Mouse (Mus musculus) brain, embryonic 14.5 days (tissue): Measurements from ENCODE around the gene Grip1.

ENCODE experiments used
- CTCF ChIP-seq: fragments of 200-500 bp; IDR thresholded peaks from 2 replicates; pipeline ENCODE4 v1.5.1; 2012; ENCODE audit warnings: inconsistent platforms, mild to moderate bottlenecking, moderate library complexity, borderline replicate concordance; ENCODE audit not compliant: insufficient read depth, insufficient read length; ENCODE audit errors: extremely low read depth
- POLR2A ChIP-seq: fragments of 200-500 bp; IDR thresholded peaks from 2 replicates; pipeline ENCODE4 v1.6.1; 2012; ENCODE audit warnings: mild to moderate bottlenecking, inconsistent platforms, borderline replicate concordance; ENCODE audit not compliant: poor library complexity, insufficient read depth, insufficient read length, severe bottlenecking; ENCODE audit errors: extremely low read depth

DNA sequence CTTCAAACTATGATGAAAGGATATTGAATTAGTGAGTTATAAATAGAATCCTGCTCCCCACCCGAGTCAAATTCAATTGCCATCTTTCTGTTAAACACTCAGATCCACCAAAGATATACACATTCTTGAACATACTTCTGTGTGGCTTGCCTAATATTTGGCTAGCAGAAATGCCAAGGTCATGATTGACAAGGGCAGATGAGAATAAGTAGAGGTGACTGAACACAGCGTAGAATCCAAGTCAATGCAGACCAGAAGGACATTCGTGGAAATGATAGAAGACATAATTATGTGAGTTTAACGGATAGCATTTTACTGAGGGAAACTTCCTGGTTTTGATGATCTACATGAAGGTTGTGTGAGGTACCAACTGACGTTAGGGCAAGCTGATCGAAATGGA, 153.9 kb downstream of the Grip1 start:
- no peak for TF ChIP-seq POLR2A
- TF ChIP-seq CTCF = no peak
